Mouse (Mus musculus) megakaryocyte, embryonic 14.5 days (primary cell): ENCODE data around the gene Csnk1g2.

Experiments
- FLI1 ChIP-seq: IDR thresholded peaks from 2 replicates; pipeline ENCODE4 v1.6.1; 2012; ENCODE audit warnings: low read length, inconsistent platforms, mixed read lengths
- GATA1 ChIP-seq: IDR thresholded peaks from 3 replicates; pipeline ENCODE4 v1.6.1; 2012; ENCODE audit warnings: mixed read lengths, low read length, inconsistent platforms, borderline replicate concordance

DNA sequence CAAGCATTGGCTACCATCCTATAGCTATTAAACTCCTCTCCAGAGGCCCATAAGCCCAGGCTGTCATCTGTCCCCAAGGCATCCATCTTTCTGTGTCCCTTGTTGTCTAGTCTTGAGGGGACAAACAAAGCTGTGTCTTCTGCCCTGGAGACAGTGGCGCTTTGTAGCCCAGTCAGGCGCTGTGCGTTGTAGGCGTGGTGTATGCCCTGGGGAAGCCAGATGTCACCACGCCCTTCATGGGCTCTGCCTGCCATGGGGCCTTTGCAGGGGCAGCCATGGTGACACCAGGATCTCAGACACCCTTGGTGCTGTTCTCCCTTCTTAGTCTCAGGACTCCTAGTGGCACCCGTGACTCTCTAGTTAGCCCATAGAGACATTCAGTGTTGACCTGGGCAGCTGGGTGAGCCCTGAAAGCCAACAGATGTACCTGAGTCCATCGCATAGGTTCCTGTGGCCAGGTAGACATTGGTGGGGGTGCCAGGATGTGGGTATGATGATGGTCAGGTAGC, 18.6 kb upstream of the Csnk1g2 start:
- TF ChIP-seq FLI1: no peak
- TF ChIP-seq GATA1: no peak
